Mouse (Mus musculus) heart, embryonic 13.5 days (tissue): ENCODE data around the gene Ggct. TPM values are rescaled to one million over a fixed set of nuclear protein-coding genes. Genes with fewer than 3 reads are reported as not detected.

Source experiments
- polyA plus RNA-seq: library from polyadenylated mRNA; unstranded; fragments of >200 nt; fragmentation: Nextera tagmentation; extraction: Ambion mirVana; gene quantifications from 2 replicates; pipeline ENCODE4 v1.2.1, GENCODE M21; 2015

Ggct gene
- polyA plus RNA-seq, 1 experiment from 2014 or later = 6.3 TPM

Other genes starting within 250 kb of the Ggct start
- 2.2 and 2.4 TPM in 2 replicates for gene Znrf2, start 176.0 kb downstream of the Ggct start, polyA plus RNA-seq
- 3.8 and 4.2 TPM in 2 replicates for gene Nod1, start 20.3 kb downstream of the Ggct start, polyA plus RNA-seq
- 158 and 169 TPM in 2 replicates for gene Gars, start 45.1 kb upstream of the Ggct start, polyA plus RNA-seq
- gene Crhr2, start 140.1 kb upstream of the Ggct start, polyA plus RNA-seq = 6.7 and 6.9 TPM in 2 replicates
- 0.32 and 0.40 TPM in 2 replicates for gene Inmt, start 182.1 kb upstream of the Ggct start, polyA plus RNA-seq
- gene Mindy4, start 210.4 kb upstream of the Ggct start, polyA plus RNA-seq = 5.0 and 6.4 TPM in 2 replicates